Mouse (Mus musculus) thymus, postnatal 25 days (tissue): ENCODE data around the gene Ndel1.

Source experiments
- DNase-seq: peaks from one replicate; pipeline ENCODE4 v3.0.0; 2022

The Ndel1 gene

DNA sequence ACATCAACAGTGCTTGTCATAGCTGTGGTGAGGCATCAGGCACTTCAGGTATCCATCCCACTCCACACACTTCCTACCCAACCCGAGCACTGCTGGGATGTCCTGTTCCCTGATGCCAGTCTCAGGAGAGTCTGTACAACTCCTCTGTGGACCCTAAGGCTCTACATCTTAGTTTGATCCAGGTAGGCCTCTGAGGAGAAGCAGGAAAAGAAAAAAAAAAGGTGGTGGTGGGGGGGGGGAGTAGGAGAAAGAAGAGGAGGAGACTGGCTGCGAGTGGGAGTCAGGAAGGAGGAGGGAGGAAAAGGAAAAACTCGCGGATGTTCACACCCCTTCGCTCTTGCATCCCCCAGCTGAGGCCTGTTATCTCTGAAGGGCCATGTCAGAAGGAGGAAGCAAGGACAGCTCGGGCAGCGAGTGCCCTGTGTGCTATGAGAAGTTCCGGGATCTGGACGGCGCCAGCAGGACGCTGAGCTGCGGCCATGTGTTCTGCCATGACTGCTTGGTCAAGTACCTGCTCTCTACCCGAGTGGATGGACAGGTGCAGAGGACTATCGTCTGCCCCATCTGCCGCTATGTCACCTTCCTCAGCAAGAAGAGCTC is 20.7 kb upstream of the Ndel1 start:
- DNase-seq, result no peak

DNA sequence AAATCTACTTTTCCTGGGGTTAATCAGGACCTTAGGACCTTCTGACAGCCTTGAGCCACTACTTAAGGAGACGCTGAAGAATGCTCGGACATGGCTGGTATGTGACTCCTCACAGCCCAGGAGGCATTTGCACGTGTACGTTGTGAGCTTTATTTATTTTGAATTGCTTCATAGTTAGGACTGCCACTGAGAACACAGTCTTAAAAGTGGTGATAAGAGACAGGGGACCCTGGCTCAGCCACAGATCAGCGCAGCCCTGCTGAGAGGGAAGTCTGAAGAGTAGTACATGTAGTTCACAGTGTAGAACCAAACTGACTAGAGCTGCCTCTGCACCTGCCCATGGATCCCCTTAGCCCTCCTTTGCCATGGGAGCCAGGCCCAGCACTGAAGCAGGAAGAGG is 20.2 kb upstream of the Ndel1 start:
- DNase-seq, result no peak

DNA sequence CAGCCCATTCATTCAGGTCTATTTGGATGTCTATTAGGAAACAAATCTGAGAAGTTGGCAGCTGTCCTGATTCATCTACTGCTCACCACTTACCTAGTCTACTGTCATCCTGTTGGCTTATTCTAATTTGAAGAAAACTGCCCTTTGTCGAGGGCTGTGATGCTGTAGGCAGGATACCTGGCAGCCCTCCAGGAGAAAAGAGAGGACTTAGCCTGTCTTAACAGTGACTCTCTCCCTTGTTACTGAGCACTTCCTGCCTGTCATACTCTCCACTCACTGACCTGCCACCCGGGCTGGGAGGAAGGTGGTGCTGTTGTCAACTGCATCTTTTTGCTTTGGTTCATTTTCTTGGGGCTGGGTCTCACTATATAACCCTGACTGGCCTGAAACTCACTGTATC is 19.0 kb upstream of the Ndel1 start:
- no peak for DNase-seq

DNA sequence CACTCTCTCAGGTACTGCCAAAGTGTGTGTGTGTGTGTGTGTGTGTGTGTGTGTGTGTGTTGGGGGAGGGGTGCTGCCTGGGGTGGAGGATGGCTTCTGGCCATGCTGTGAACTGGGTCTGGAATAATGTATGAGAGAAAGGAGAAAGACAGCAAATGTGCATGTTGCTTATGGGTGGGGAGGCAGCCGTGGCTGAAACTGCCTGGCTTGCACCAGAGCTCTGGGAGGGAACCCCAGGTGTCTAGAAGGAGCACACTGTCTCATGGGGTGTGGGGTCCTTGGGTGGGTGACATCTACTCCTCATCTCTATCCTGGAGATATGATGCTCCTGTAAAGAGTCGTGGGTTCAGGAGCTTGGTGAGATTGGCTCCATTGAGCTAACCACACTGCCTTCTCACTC is 17.0 kb upstream of the Ndel1 start:
- DNase-seq, result no peak

DNA sequence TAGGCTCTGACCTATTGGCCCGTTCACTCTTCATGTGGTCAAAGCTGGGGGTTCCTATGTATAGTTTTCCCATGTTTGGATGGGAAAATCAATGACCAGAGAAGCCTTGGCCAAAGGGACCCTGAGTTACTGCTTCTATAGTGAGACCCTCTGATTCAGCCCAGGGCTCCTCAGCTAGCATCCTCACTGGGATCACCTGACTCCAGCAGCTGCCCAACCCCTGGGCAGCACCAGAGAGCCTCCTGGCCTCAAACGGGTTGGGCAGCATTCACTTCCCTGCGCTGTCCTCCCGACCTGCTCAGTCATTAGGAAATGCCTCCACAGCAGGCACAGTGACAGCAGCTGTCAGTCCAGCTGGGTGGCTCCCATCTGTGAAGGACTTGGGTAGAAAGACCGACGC is 16.6 kb upstream of the Ndel1 start, which contains the start of gene Rnf222:
TSS of gene Rnf222 (plus strand) at position 301 of the 400 bp plus-strand sequence.
- DNase-seq, result no peak

DNA sequence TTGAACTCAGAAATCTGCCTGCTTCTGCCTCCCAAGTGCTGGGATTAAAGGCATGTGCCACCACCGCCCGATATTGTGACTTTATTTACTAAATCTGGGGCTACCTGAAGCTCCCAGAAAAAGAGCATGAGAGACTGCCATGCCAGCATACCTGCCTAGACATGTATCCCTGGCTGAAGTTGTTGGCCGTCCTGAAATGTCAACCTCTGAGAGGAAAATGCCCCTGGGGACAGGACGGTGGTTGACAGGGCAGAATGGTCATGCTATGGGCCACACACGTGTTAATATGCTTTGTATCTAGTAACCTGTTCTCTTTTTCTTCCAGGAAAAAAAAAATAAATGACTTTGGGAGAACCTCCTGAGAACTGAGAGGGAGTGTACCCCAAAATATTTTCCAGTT is 14.4 kb upstream of the Ndel1 start:
- no peak for DNase-seq

DNA sequence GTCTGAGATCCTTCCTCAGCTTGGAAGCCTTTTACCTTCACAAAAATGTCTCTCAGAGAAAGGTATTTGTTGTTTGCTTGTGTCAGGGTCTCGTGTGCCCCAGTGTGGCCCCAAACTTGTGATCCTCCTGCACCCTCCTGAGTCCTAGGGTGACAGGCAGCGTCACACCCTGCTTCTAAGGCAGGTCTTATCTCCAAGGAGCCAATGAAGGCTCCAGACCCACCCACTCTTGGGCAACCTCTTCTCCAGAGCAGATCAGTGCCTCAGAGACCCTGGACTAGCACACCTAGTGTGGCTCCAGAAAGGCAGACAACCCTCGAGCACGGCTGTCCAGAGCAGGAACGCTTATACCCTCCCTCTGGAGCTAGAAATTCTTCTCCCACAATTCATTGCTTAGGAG is 12.7 kb upstream of the Ndel1 start:
- DNase-seq, result no peak

DNA sequence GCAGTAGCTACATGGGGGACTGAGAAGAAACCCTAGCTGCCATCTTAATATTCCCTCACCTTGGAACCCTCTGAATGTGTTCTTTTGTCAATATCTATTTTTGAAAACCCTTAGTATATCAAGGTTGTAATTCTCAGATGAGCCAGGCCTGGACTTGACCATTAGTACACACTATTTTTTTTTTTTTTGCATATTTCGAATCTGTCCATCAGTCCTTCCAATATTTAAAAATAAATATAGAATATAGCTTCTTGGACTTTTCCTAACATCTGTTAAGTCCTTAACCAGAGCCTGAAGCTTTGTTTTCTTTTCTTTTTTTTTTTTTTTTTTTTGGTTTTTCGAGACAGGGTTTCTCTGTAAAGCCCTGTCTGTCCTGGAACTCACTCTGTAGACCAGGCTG is 12.2 kb upstream of the Ndel1 start:
- DNase-seq, result no peak

DNA sequence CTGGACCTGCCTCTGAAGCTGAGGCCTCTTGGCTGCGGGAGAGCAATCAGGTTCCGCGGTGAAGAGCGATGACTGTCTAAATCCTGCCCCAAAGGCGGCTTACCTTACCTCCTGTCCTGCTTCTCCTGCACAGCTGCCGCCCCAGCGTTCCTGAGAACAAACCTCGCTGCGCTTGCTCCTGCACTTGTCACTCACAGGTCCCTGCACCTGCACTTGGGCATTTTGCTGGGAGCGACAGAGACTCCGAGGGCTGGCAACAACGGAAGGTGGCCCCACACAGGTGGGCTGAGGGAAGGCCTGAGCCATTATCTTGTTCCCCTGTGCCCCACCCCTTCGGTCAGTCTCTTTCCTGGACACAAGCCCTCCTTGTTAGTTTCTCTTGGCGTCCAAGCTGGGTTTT is 10.4 kb upstream of the Ndel1 start:
- DNase-seq, result no peak

DNA sequence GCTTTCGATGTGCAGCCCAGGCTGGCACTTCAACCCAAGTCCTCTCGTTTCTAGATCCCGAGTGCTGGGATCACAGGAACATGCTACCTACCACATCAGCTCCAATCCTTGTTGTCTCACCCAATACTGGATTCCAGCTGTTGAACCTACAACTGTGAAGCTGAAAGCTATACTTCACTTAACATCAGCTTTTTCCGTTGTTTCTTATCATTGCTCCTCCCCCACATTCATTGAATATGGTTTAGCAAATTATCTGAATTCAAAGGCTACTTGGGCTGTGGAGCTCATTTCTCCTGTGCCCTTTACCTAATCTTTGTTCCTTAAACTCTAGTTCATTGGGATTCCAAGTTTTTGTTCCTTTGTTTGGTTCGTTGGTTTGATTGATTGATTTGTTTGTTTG is 7.2 kb upstream of the Ndel1 start:
- DNase-seq, result no peak

DNA sequence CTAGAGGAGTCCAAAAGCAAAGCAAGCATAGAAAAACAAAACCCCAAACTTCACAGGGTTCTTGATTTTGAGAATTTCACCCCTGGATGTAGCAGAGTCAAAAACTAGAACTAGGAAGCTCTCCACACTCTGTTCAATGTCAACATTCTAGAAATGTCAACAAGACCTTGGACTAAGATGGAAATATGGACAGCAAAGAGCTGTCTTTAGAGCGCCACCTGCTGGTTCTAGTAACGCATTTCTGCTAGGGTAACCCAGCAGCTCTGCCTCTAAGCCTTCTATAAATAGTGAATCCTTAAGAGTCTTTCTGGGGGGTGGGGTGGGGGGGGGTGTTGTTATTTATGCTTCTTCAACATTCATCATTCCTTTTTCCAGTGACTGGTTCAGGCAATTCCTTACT is 3.2 kb upstream of the Ndel1 start:
- peak; percentile 52 for DNase-seq

DNA sequence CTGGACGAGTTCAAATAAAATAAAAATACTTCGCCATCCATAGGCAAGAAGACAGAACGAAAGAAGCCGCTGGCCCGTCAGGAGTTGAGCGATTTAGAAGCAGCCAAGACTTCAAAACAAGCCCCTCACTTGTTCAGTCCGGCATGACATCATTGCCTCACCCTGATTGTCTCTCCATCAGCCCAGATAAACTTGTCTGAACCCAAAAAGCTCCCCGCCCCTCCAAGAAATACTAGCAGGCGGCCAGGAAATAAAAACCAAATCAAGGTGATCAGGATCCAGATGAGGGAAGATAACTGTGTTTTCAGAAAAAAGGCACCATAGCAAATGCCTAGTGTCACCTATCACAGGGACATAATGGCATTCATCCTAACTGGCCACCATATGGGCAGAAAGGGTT is 381 bp downstream of the Ndel1 start:
- no peak for DNase-seq

DNA sequence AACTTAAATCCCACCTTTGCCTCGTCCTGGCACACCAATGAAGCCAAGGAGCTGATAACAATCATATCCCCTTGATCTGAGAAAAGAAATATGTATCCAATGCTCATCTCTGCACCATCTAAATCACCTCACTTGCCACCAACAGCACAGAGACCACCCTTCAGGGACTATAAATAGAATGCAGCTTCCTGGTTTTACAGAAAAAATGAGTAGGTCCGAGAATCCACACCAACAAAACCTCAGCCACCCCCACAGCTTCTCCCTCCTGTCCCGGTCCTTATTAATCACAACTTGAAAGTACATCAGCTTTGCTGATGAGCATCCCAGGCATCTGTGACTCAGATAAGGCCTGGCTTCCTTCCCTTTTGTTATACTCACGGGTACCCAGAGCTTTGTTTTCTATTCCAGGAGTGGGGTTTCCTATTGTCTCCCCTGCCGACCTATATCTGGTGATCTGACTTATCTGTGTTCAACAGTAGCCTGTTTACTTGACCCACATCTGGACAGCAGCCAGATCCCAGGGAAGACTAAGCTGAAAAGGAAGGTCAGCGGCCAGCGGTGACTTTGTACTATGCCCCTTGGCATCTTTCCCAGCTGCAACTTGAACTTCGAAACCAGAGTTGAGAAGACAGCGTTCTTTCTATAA is 7.0 kb downstream of the Ndel1 start:
- no peak for DNase-seq

DNA sequence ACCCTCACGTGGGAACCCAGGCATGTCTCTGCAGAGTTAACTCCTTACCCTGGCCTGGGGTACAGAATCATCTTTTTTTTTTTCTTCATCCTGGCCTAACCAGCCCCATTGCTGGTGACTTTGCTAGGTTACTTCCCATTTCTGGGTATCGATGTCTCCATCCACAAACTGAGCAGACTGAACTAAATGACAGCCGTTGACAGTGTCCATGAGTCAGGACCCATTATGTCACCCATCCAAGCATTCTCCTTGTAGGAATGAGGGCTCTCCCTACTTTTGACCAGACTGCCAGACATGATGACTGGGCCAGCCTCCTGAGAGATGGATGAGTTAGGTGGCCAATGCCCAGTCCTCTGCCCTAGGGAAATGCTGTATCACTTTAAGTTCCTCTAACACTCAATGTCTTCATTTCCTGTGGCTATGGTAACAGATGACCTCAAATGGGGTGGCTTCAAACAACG is 8.0 kb downstream of the Ndel1 start:
- DNase-seq, result no peak

DNA sequence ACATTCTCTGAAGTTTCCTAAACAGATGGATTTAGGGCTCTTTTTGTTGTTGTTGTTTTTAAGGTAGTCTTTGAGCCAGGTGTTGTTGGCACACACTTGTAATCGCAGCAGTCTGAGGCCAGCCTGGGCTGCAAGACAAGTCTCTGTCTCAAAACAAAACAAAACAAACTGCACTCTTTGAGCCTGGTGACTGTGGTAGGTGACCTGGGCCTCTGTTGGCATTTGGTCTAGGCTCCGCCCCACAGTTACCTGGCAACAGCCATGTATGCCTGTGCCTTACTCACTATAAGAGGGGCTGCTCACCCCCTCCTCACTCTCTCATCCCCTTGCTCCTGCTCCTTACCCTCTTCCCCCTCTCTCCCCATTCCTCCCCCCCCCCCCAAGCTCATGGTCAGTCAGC is 9.4 kb downstream of the Ndel1 start:
- no peak for DNase-seq

DNA sequence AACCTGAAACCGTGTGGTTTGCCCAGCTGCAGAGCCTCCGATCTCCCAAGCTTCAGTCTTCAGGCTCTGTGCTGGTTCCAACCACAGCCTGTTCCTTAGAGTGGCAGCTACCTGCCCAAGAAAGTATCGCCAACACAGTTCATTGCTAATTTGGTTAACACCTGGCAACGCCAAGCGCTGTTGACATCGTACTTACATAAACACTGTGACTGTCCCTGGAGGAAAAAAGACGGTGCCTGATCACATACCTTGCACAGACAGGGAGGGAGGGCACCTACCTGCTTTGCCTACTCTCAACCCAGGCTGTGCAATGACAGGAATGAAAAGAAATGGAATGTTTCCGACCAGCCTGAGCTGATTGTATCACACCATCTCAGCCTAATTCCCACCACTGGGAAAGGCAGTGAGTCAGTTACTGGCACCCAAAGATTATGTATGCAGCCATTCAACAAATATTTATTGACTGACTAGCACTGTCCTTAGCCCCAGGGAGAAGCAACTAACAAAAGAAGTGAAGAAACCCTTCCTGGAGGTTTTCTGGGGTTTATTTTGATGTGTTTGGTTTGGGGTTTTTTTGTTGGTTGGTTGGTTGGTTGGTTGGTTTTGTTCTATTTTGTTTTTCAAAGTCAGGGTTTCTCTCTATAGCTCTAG is 11.6 kb downstream of the Ndel1 start:
- no peak for DNase-seq

DNA sequence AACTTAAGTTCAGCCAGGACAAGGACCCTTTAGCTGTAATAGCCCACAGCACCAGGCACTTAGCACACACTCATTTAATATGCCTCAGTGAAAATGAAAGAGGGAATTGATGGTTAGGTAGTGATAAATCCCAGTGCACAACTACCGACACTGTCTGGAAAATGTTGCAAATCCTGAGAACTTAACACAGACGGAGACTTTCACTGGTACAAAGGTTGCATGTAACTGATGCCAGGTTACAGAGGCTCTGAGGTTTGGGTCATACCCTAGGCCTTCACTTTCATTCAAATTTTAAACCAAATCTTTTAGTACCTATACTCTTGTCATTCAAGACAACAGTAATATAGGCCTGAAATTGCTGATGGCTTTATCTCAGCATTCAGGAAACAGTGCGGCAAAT is 14.3 kb downstream of the Ndel1 start:
- DNase-seq, result no peak

DNA sequence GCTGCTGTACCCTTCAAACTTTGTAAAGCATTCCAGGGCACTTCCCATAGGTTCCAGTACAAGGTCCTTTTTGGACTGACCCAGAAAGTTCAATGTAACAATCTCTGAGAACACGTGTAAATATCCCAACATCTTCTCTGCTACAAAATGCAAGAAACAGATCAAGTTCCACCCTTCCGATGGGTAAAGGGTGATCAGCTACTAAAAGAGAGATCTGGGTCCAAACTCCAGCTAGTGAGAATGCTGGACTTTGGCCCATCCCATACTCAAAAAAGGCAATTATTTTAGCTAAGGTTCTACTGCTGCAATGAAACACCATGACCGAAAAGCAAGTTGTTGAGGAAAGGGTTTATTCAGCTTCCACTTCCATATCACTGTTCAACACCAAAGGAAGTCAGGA is 17.0 kb downstream of the Ndel1 start:
- DNase-seq, result no peak

DNA sequence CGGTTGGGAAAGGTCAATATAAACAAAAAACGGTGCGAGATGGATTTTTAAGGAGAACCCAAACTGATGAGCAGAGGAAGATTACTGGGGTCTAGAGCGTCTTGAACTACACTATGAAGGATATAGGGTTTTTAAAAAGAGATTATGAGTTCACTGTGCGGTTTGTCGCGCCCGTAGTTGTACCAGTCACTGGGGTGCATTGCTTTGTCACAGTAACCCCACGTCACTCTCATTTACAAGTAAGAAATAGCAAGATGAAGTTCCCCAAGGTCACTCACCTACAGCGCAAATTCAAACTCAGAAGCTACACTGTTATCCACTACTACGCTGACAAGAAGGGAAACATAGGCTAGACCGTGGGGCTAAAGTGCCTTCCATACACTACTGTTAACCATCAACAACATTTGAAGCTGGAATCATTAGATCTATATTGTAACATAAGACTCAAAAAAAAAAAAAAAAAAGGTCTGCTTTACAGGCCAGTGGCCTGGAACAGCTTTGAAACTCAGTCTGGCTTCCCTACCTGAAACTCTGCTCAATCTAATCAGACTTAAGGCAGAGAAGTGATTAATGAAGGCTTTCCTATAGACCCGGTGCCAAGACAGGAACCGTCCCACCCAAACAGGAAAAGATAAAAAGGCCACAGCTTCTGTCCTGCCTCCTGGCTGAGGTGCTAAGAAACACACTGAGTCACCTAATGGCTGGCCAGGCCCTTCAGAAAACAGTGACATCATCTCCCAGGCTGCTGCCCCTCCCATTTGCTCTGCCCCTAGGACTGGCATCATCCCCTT is 17.9 kb downstream of the Ndel1 start:
- peak; percentile 9 for DNase-seq

DNA sequence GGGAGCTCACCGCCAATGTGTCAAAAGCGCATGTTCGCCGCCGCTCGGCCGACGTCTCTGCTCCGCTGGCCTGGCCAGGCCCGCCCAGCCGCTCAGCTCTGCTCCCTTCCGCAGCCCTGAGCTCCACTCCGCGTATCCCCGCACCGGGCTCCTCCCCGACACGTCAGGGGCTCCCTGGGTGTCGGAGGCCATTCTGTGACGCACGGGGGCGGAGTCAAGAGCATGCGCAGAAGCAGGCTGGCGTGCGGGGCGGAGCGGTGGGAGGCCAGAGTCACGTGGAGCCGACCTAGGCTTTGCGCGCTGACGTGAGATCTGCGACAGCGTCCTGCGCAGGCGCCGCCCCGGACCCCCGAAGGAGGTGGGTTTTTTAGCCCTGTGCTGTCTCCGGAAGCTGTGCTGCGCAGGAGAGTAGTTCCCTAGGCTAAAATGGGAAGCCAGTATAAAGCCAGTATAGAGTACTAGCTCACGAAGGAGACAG is 18.7 kb downstream of the Ndel1 start:
- peak; percentile 100 for DNase-seq

DNA sequence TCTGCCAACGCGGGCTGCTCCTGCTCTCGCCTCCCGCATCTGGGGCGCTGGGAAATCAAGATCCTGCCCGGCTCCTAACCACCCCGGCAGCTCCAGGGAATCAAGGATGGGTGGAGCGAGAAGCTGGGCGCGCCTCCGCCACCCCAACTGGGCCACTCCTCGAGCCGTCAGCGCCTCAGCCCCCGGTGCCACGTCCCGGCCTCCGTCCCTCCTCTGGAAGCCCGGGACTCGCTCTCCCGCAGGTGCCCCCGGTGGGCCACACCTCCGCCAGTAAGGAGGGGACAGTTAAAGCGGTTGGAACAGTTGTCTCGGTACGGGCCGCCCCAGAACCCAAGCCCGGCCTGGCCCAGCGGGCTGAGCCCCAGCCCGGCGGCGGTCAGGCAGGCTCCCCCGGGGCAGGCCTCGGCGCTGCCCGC is 19.2 kb downstream of the Ndel1 start:
- no peak for DNase-seq

DNA sequence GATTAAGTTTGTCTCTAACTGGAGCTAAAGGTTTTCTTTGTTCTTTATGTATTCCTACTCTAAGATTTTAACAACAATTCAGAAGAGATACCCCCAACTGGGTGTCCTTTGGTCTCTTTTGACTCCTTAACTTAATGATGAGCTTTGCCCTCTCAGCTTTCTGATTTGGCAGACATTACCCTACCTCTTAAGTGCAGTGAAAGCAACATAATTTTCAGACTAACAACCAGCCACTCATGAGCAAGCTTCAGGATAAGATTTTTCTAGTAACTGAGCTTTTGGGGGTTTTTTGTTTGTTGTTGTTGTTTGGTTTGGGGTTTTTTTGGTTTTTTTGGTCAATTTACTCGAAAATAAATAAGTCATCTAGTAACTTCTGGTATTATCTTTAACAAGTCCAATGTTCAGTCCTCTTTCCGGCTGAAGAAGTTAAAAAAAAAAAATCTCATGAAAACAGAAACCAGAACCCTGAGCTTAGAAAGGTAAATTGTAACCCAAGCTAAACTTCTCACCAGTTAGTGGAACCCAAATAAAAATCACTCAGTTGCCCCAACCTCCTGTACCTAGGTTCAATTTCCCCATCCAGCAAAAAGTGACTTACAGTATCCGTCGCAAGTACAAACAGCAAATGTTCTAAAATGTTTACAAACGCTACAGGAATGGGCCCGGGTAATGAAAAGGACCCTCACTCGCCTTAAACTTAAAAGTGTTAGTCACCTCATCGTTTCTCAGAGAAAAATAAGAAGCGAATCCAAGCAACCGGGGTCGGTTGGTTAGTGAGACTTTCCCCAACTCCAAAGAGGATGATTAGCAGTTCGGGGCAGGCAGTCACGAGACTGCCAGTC is 19.8 kb downstream of the Ndel1 start:
- DNase-seq, result no peak

DNA sequence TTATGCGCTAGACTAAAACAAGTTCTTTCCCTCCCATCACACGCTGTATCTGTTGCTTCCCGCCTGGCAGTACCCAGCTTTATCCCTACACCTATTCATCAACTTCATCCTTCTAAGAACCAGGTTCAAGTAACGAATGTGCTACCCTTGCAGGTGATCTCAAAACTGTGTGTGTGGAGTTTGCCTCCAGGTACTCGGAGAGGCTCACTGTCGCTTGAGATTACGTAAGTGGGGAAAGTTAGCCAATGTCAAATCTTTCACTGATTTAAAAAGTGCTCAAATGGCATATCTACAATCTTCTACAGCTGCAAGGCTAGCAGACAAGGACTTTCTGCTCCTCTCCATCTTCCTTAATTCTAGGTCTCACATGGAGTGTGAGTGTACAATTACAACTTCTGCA is 20.8 kb downstream of the Ndel1 start:
- no peak for DNase-seq
